Mouse (Mus musculus) liver, embryonic 13.5 days (tissue): ENCODE data around the gene Erbb2. TPM values are rescaled to one million over a fixed set of nuclear protein-coding genes. Genes with fewer than 3 reads are reported as not detected.

Source experiments
- ATAC-seq: fragments of 200-750 bp; cut with Nextera tagmentation; 2 replicates; pipeline ENCODE4 v1.8.0; 2017; ENCODE audit warnings: low read depth, mild to moderate bottlenecking, moderate number of reproducible peaks, moderate library complexity
- DNase-seq: peaks from one replicate; pipeline ENCODE4 v3.0.0; 2022
- H3K27ac ChIP-seq: fragments of 300-500 bp; sonication (generic); 2 replicates; pipeline ENCODE4 v1.5.1; 2015; ENCODE audit warnings: moderate library complexity, mild to moderate bottlenecking, inconsistent platforms
- H3K27me3 ChIP-seq: fragments of 300-500 bp; sonication (generic); 2 replicates; pipeline ENCODE4 v1.6.1; 2015; ENCODE audit warnings: mild to moderate bottlenecking, inconsistent platforms
- H3K36me3 ChIP-seq: fragments of 300-500 bp; sonication (generic); 2 replicates; pipeline ENCODE4 v1.6.1; 2015; ENCODE audit warnings: mild to moderate bottlenecking, inconsistent platforms
- H3K4me1 ChIP-seq: fragments of 300-500 bp; sonication (generic); replicated peaks from 2 replicates; pipeline ENCODE4 v1.6.1; 2015; ENCODE audit warnings: inconsistent platforms
- H3K4me2 ChIP-seq: fragments of 300-500 bp; sonication (generic); 2 replicates; pipeline ENCODE4 v1.6.1; 2015; ENCODE audit warnings: inconsistent platforms, mild to moderate bottlenecking, moderate library complexity
- H3K4me3 ChIP-seq: fragments of 300-500 bp; sonication (generic); replicated peaks from 2 replicates; pipeline ENCODE4 v1.5.1; 2015; ENCODE audit warnings: mild to moderate bottlenecking, inconsistent platforms
- H3K9ac ChIP-seq: fragments of 300-500 bp; sonication (generic); 2 replicates; pipeline ENCODE4 v1.6.1; 2015; ENCODE audit warnings: mild to moderate bottlenecking, inconsistent platforms
- H3K9me3 ChIP-seq: fragments of 300-500 bp; sonication (generic); replicated peaks from 2 replicates; pipeline ENCODE4 v1.6.1; 2016; ENCODE audit warnings: inconsistent platforms
- WGBS: fragments of 180-500 bp; shearing (Covaris S2); methylation state at CpG from one replicate; pipeline ENCODE4 v1.1.7; 2015; ENCODE audit not compliant: insufficient replicate concordance; 5-methylcytosine and 5-hydroxymethylcytosine counted together
- polyA plus RNA-seq: library from polyadenylated mRNA; unstranded; fragments of >200 nt; fragmentation: Nextera tagmentation; extraction: Ambion mirVana; gene quantifications from 2 replicates; pipeline ENCODE4 v1.2.1, GENCODE M21; 2015

The Erbb2 gene
- polyA plus RNA-seq, 1 experiment from 2014 or later, result 2.2 TPM

- H3K4me2 ChIP-seq, result no peak overlapping the region
- 78% methylated on average over 7 of the region's 7 CpGs for WGBS
- H3K27me3 ChIP-seq, result 0 out of 2 replicates have a peak, but pooled peaks cover 2% of the 10 kb centered on the region
- ATAC-seq, result no peak
- no peak overlapping the region for H3K4me3 ChIP-seq
- no peaks in the 10 kb centered on the region for H3K9me3 ChIP-seq
- no peak overlapping the region for H3K27ac ChIP-seq
- peaks cover 44% of the 10 kb centered on the region for H3K4me1 ChIP-seq
- H3K36me3 ChIP-seq, result 0 out of 2 replicates have a peak, but pooled peaks cover 2% of the 10 kb centered on the region
- no peak overlapping the region for H3K9ac ChIP-seq
- DNase-seq, result no peak
These were observed 14.3 kb upstream of the Erbb2 start for GRCm38 (mm10) chr11:98397946-98398345.

- peak within 1 kb of the TSS; percentile 79 for H3K9ac ChIP-seq
- WGBS, result under 1% methylated on average over 40 of the region's 40 CpGs
- no peaks in the 10 kb centered on the region for H3K9me3 ChIP-seq
- DNase-seq (peak; percentile 75), ATAC-seq (peak; percentile 80)
- peak within 1 kb of the TSS; percentile 79 for H3K4me2 ChIP-seq
- peak within 1 kb of the TSS; percentile 90 for H3K27ac ChIP-seq
- H3K4me1 ChIP-seq, result peaks cover 21% of the 10 kb centered on the region
- peaks cover 9% of the 10 kb centered on the region; the same call in 1 of the 2 replicates for H3K27me3 ChIP-seq
- 0 out of 2 replicates have a peak, but pooled peaks cover 2% of the 10 kb centered on the region for H3K36me3 ChIP-seq
- H3K4me3 ChIP-seq, result peak within 1 kb of the TSS; percentile 84
These were observed 12.0 kb upstream of the Erbb2 start, which contains the start of gene Pgap3 for GRCm38 (mm10) chr11:98400161-98400726. Gene Pgap3 (minus strand): TSS chr11:98400490.

- peak overlapping the region; percentile 84 for H3K4me3 ChIP-seq
- peak overlapping the region; percentile 79 for H3K9ac ChIP-seq
- H3K9me3 ChIP-seq, result no peaks in the 10 kb centered on the region
- peak overlapping the region; percentile 79 for H3K4me2 ChIP-seq
- H3K27ac ChIP-seq, result peak overlapping the region; percentile 90; the same call in 1 of the 2 replicates
- H3K27me3 ChIP-seq, result peaks cover 9% of the 10 kb centered on the region; the same call in 1 of the 2 replicates
- ATAC-seq (no peak), DNase-seq (no peak)
- 0 out of 2 replicates have a peak, but pooled peaks cover 2% of the 10 kb centered on the region for H3K36me3 ChIP-seq
- peaks cover 18% of the 10 kb centered on the region for H3K4me1 ChIP-seq
- WGBS, result 58% methylated on average over 3 of the region's 3 CpGs
These were observed 11.5 kb upstream of the Erbb2 start for GRCm38 (mm10) chr11:98400816-98401215.

GRCm38 (mm10) chr11:98406621-98407020, 5.6 kb upstream of the Erbb2 start:
- ATAC-seq, result no peak
- Histone ChIP-seq H3K9ac (no peak overlapping the region), H3K4me2 (no peak overlapping the region), H3K4me3 (no peak overlapping the region), H3K27me3 (peaks cover 36% of the 10 kb centered on the region), H3K4me1 (peaks cover 9% of the 10 kb centered on the region; the same call in 1 of the 2 replicates), H3K27ac (no peak overlapping the region), H3K36me3 (no peaks in the 10 kb centered on the region), H3K9me3 (no peaks in the 10 kb centered on the region)
- 56% methylated on average over 6 of the region's 6 CpGs for WGBS
- no peak for DNase-seq

GRCm38 (mm10) chr11:98408872-98409271, 3.4 kb upstream of the Erbb2 start:
- Histone ChIP-seq H3K4me1 (peaks cover 10% of the 10 kb centered on the region; the same call in 1 of the 2 replicates), H3K4me3 (no peak overlapping the region), H3K9ac (no peak overlapping the region), H3K9me3 (no peaks in the 10 kb centered on the region), H3K27me3 (peaks cover 50% of the 10 kb centered on the region), H3K4me2 (no peak overlapping the region), H3K27ac (no peak overlapping the region), H3K36me3 (no peaks in the 10 kb centered on the region)
- ATAC-seq (peak; percentile 15; the same call in 1 of the 2 replicates), DNase-seq (no peak)
- 51% methylated on average over 8 of the region's 8 CpGs for WGBS

- Histone ChIP-seq H3K27ac (no peak overlapping the region), H3K4me1 (peaks cover 12% of the 10 kb centered on the region), H3K9me3 (no peaks in the 10 kb centered on the region), H3K4me3 (no peak overlapping the region), H3K4me2 (no peak overlapping the region), H3K36me3 (no peaks in the 10 kb centered on the region), H3K27me3 (peaks cover 55% of the 10 kb centered on the region), H3K9ac (no peak overlapping the region)
- 10% methylated on average over 10 of the region's 10 CpGs for WGBS
- ATAC-seq (peak; percentile 34), DNase-seq (no peak)
These were observed 2.9 kb upstream of the Erbb2 start for GRCm38 (mm10) chr11:98409341-98409822.

- no peak for DNase-seq
- Histone ChIP-seq H3K4me3 (peak overlapping the region; percentile 62), H3K4me2 (peak overlapping the region; percentile 56), H3K27ac (peak overlapping the region; percentile 39; the same call in 1 of the 2 replicates), H3K9ac (peak overlapping the region; percentile 64), H3K36me3 (no peaks in the 10 kb centered on the region), H3K27me3 (peaks cover 77% of the 10 kb centered on the region), H3K4me1 (peaks cover 15% of the 10 kb centered on the region), H3K9me3 (no peaks in the 10 kb centered on the region)
- no peak for ATAC-seq
- WGBS, result 2% methylated on average over 40 of the region's 40 CpGs
These were observed 579 bp downstream of the Erbb2 start for GRCm38 (mm10) chr11:98412797-98413301.

GRCm38 (mm10) chr11:98413731-98414130, 1.5 kb downstream of the Erbb2 start:
- no peak overlapping the region for H3K27ac ChIP-seq
- ATAC-seq, result no peak

GRCm38 (mm10) chr11:98414162-98414561, 1.9 kb downstream of the Erbb2 start:
- Histone ChIP-seq H3K4me3 (no peak overlapping the region), H3K9ac (no peak overlapping the region), H3K4me2 (0 out of 2 replicates have a peak overlapping the region, but pooled peaks have one; percentile 56), H3K27me3 (peaks cover 74% of the 10 kb centered on the region), H3K4me1 (peaks cover 10% of the 10 kb centered on the region), H3K36me3 (no peaks in the 10 kb centered on the region), H3K27ac (no peak overlapping the region), H3K9me3 (no peaks in the 10 kb centered on the region)
- no peak for DNase-seq
- WGBS, result 23% methylated on average over 2 of the region's 2 CpGs
- ATAC-seq, result no peak

More at GRCm38 (mm10) chr11:98413731-98414130, 1.5 kb downstream of the Erbb2 start:
- H3K36me3 ChIP-seq, result no peaks in the 10 kb centered on the region
- WGBS, result 29% methylated on average over 7 of the region's 7 CpGs
- H3K4me2 ChIP-seq, result peak overlapping the region; percentile 56
- H3K9ac ChIP-seq, result no peak overlapping the region
- peaks cover 77% of the 10 kb centered on the region for H3K27me3 ChIP-seq
- DNase-seq, result no peak
- H3K4me3 ChIP-seq, result peak overlapping the region; percentile 62; the same call in 1 of the 2 replicates
- no peaks in the 10 kb centered on the region for H3K9me3 ChIP-seq
- H3K4me1 ChIP-seq, result peaks cover 14% of the 10 kb centered on the region

- Histone ChIP-seq H3K27ac (no peak overlapping the region), H3K4me2 (no peak overlapping the region), H3K27me3 (peaks cover 50% of the 10 kb centered on the region), H3K9ac (no peak overlapping the region), H3K4me3 (no peak overlapping the region), H3K4me1 (peaks cover 6% of the 10 kb centered on the region), H3K36me3 (no peaks in the 10 kb centered on the region), H3K9me3 (no peaks in the 10 kb centered on the region)
- no peak for ATAC-seq
- WGBS, result 57% methylated on average over 1 of the region's 1 CpGs
- DNase-seq, result no peak
These were observed 4.8 kb downstream of the Erbb2 start for GRCm38 (mm10) chr11:98417074-98417473.

GRCm38 (mm10) chr11:98418273-98418672, 6.0 kb downstream of the Erbb2 start:
- 56% methylated on average over 5 of the region's 6 CpGs for WGBS
- Histone ChIP-seq H3K4me3 (no peak overlapping the region), H3K4me1 (peaks cover 6% of the 10 kb centered on the region), H3K27ac (no peak overlapping the region), H3K4me2 (no peak overlapping the region), H3K27me3 (peaks cover 38% of the 10 kb centered on the region), H3K9ac (no peak overlapping the region), H3K36me3 (no peaks in the 10 kb centered on the region), H3K9me3 (no peaks in the 10 kb centered on the region)
- DNase-seq (no peak), ATAC-seq (no peak)
